Mouse (Mus musculus) MEL (cell line): Measurements from ENCODE around the gene Dtwd1. TPM values are rescaled to one million over a fixed set of nuclear protein-coding genes. Genes with fewer than 3 reads are reported as not detected.

Experiments
- DNase-seq: peaks from one replicate; pipeline ENCODE4 v3.0.0; 2011; ENCODE audit warnings: low read depth, low spot score
- H3K27ac ChIP-seq: 2 replicates; pipeline ENCODE4 v1.5.1; 2012; ENCODE audit warnings: low read depth, mild to moderate bottlenecking, control low read depth, low read length, moderate library complexity; ENCODE audit not compliant: control insufficient read depth
- H3K27me3 ChIP-seq, 2 experiments: fragments of 150-350 bp in 1 of 2; sonication (generic) in 1 of 2; 2 replicates each; pipeline ENCODE4 v1.6.1; 2012; ENCODE audit warnings: low read length in 2 of 2, mild to moderate bottlenecking in 2 of 2, improper control_type of control experiment in 1 of 2, moderate library complexity in 1 of 2; ENCODE audit not compliant: insufficient read depth in 2 of 2, control insufficient read depth in 1 of 2
- H3K36me3 ChIP-seq, 2 experiments: 2 replicates each; pipeline ENCODE4 v1.6.1; 2012 to 2014; ENCODE audit warnings: low read length in 2 of 2, improper control_type of control experiment in 1 of 2, inconsistent platforms in 1 of 2, mild to moderate bottlenecking in 1 of 2; ENCODE audit not compliant: insufficient read depth in 2 of 2, control insufficient read depth in 1 of 2
- H3K4me1 ChIP-seq, 2 experiments: fragments of 150-350 bp in 1 of 2; sonication (generic) in 1 of 2; 2 replicates each; pipeline ENCODE4 v1.6.1; 2012; ENCODE audit warnings: low read length in 2 of 2, improper control_type of control experiment in 1 of 2, mild to moderate bottlenecking in 1 of 2; ENCODE audit not compliant: insufficient read depth in 2 of 2, control insufficient read depth in 1 of 2
- H3K4me3 ChIP-seq, 2 experiments: fragments of 150-350 bp in 1 of 2; sonication (generic) in 1 of 2; 2 replicates each; pipeline ENCODE4 v1.5.1; 2012; ENCODE audit warnings: low read depth in 2 of 2, low read length in 2 of 2, mild to moderate bottlenecking in 2 of 2, moderate library complexity in 2 of 2, control low read depth in 1 of 2, improper control_type of control experiment in 1 of 2; ENCODE audit not compliant: control insufficient read depth in 1 of 2, insufficient read depth in 1 of 2
- H3K79me2 ChIP-seq: 2 replicates; pipeline ENCODE4 v1.6.1; 2012; ENCODE audit warnings: mild to moderate bottlenecking, low read length, moderate library complexity; ENCODE audit not compliant: control insufficient read depth, poor library complexity, insufficient read depth
- H3K9ac ChIP-seq: 2 replicates; pipeline ENCODE4 v1.6.1; 2012; ENCODE audit warnings: low read depth, mild to moderate bottlenecking, control low read depth, low read length, moderate library complexity; ENCODE audit not compliant: control insufficient read depth, poor library complexity, severe bottlenecking
- H3K9me3 ChIP-seq: fragments of 150-350 bp; sonication (generic); replicated peaks from 2 replicates; pipeline ENCODE4 v1.6.1; 2012; ENCODE audit warnings: mild to moderate bottlenecking, low read length, improper control_type of control experiment, moderate library complexity; ENCODE audit not compliant: insufficient read depth
- CTCF ChIP-seq, 3 experiments: IDR thresholded peaks in 2 of 3; conservative IDR thresholded peaks in 1 of 3; 2 replicates each; pipeline ENCODE4 v1.5.1; 2011 to 2012; ENCODE audit warnings: low read length in 3 of 3, low read depth in 2 of 3, mild to moderate bottlenecking in 2 of 3, improper control_type of control experiment in 1 of 3, inconsistent platforms in 1 of 3, mixed read lengths in 1 of 3, moderate library complexity in 1 of 3; ENCODE audit not compliant: control insufficient read depth in 1 of 3, insufficient read depth in 1 of 3, poor library complexity in 1 of 3, severe bottlenecking in 1 of 3
- E2F4 ChIP-seq: IDR thresholded peaks from 2 replicates; pipeline ENCODE4 v1.6.1; 2011; ENCODE audit warnings: low read depth, low read length, improper control_type of control experiment, borderline replicate concordance
- EP300 ChIP-seq, 2 experiments: IDR thresholded peaks; 2 replicates each; pipeline ENCODE4 v1.6.1; 2011; ENCODE audit warnings: improper control_type of control experiment in 2 of 2, low read length in 2 of 2, low read depth in 1 of 2, mild to moderate bottlenecking in 1 of 2
- ETS1 ChIP-seq: IDR thresholded peaks from 2 replicates; pipeline ENCODE4 v1.6.1; 2012; ENCODE audit warnings: low read depth, mild to moderate bottlenecking, inconsistent platforms, low read length, improper control_type of control experiment, moderate library complexity
- GABPA ChIP-seq: IDR thresholded peaks from 2 replicates; pipeline ENCODE4 v1.6.1; 2012; ENCODE audit warnings: low read depth, mild to moderate bottlenecking, inconsistent platforms, low read length, improper control_type of control experiment, moderate library complexity
- HCFC1 ChIP-seq: IDR thresholded peaks from 2 replicates; pipeline ENCODE4 v1.6.1; 2012; ENCODE audit warnings: low read depth, mild to moderate bottlenecking, inconsistent platforms, low read length, improper control_type of control experiment, moderate library complexity
- KAT2A ChIP-seq: conservative IDR thresholded peaks from 2 replicates; pipeline ENCODE4 v1.6.1; 2012; ENCODE audit warnings: low read depth, low read length, improper control_type of control experiment, inconsistent platforms
- MAZ ChIP-seq: IDR thresholded peaks from 2 replicates; pipeline ENCODE4 v1.6.1; 2012; ENCODE audit warnings: low read depth, mild to moderate bottlenecking, inconsistent platforms, low read length, improper control_type of control experiment
- MXI1 ChIP-seq: IDR thresholded peaks from 2 replicates; pipeline ENCODE4 v1.6.1; 2011; ENCODE audit warnings: mild to moderate bottlenecking, low read depth, low read length, improper control_type of control experiment
- MYB ChIP-seq: IDR thresholded peaks from 2 replicates; pipeline ENCODE4 v1.6.1; 2011; ENCODE audit warnings: mild to moderate bottlenecking, low read depth, low read length, improper control_type of control experiment
- NRF1 ChIP-seq: IDR thresholded peaks from 2 replicates; pipeline ENCODE4 v1.6.1; 2014; ENCODE audit warnings: low read depth, mild to moderate bottlenecking, inconsistent platforms, low read length, improper control_type of control experiment, moderate library complexity; ENCODE audit not compliant: poor library complexity, insufficient read depth, severe bottlenecking
- POLR2AphosphoS2 ChIP-seq: IDR thresholded peaks from 2 replicates; pipeline ENCODE4 v1.6.1; 2011; ENCODE audit warnings: low read length, improper control_type of control experiment
- POLR2AphosphoS5 ChIP-seq: IDR thresholded peaks from 2 replicates; pipeline ENCODE4 v1.6.1; 2012; ENCODE audit warnings: low read depth, borderline replicate concordance, mild to moderate bottlenecking, inconsistent platforms, low read length, moderate library complexity, mixed read lengths
- RAD21 ChIP-seq: IDR thresholded peaks from 2 replicates; pipeline ENCODE4 v1.6.1; 2011; ENCODE audit warnings: mild to moderate bottlenecking, low read depth, low read length, improper control_type of control experiment
- RCOR1 ChIP-seq: IDR thresholded peaks from 2 replicates; pipeline ENCODE4 v1.6.1; 2012; ENCODE audit warnings: low read depth, mild to moderate bottlenecking, inconsistent platforms, low read length, improper control_type of control experiment
- SIN3A ChIP-seq: IDR thresholded peaks from 2 replicates; pipeline ENCODE4 v1.6.1; 2012; ENCODE audit warnings: low read length, improper control_type of control experiment, inconsistent platforms
- SMC3 ChIP-seq: IDR thresholded peaks from 2 replicates; pipeline ENCODE4 v1.6.1; 2011; ENCODE audit warnings: low read depth, low read length, improper control_type of control experiment
- TAL1 ChIP-seq: IDR thresholded peaks from 2 replicates; pipeline ENCODE4 v1.6.1; 2012; ENCODE audit warnings: mild to moderate bottlenecking, inconsistent platforms, low read length, moderate library complexity, mixed read lengths
- TBP ChIP-seq: IDR thresholded peaks from 2 replicates; pipeline ENCODE4 v1.8.0; 2011; ENCODE audit warnings: low read depth, low read length, improper control_type of control experiment
- TCF12 ChIP-seq: IDR thresholded peaks from 2 replicates; pipeline ENCODE4 v1.6.1; 2014; ENCODE audit warnings: low read depth, mild to moderate bottlenecking, inconsistent platforms, low read length, improper control_type of control experiment, moderate library complexity
- UBTF ChIP-seq: IDR thresholded peaks from 2 replicates; pipeline ENCODE4 v1.6.1; 2012; ENCODE audit warnings: low read depth, mild to moderate bottlenecking, inconsistent platforms, low read length, improper control_type of control experiment, moderate library complexity, borderline replicate concordance; ENCODE audit not compliant: insufficient read depth
- USF1 ChIP-seq: IDR thresholded peaks from 2 replicates; pipeline ENCODE4 v1.6.1; 2014; ENCODE audit warnings: low read depth, mild to moderate bottlenecking, inconsistent platforms, low read length, improper control_type of control experiment, moderate library complexity
- ZC3H11A ChIP-seq: IDR thresholded peaks from 2 replicates; pipeline ENCODE4 v1.6.1; 2012; ENCODE audit warnings: low read depth, mild to moderate bottlenecking, inconsistent platforms, low read length, improper control_type of control experiment
- ZMIZ1 ChIP-seq: IDR thresholded peaks from 2 replicates; pipeline ENCODE4 v1.6.1; 2012; ENCODE audit warnings: low read depth, mild to moderate bottlenecking, inconsistent platforms, low read length, improper control_type of control experiment, moderate library complexity
- ZNF384 ChIP-seq: IDR thresholded peaks from 2 replicates; pipeline ENCODE4 v1.6.1; 2012; ENCODE audit warnings: low read depth, mild to moderate bottlenecking, inconsistent platforms, low read length, improper control_type of control experiment
- polyA plus RNA-seq, 2 experiments: library from polyadenylated mRNA; stranded (reverse) in 1 of 2; unstranded in 1 of 2; fragments of >175 nt in 1 of 2; fragments of >200 nt in 1 of 2; gene quantifications; 2 replicates each; pipeline versions ENCODE4 v1.2.1 to v1.2.4; 2012; ENCODE audit warnings: low replicate concordance in 2 of 2, low read depth in 1 of 2; ENCODE audit not compliant: insufficient read length in 2 of 2, insufficient read depth in 1 of 2, missing spikeins in 1 of 2
- total RNA-seq: library from RNA; depleted of rRNA; stranded (reverse); fragments of 300-350 nt; gene quantifications from 2 replicates; pipeline ENCODE4 v1.2.3, GENCODE M21; 2012

The Dtwd1 gene
- total and polyA plus RNA-seq, 3 experiments: 15.8 to 17.9 TPM; not detected in 1

- TF ChIP-seq ZMIZ1 (no peak), ETS1 (peak; percentile 67), EP300 (IDR thresholded peaks at IDR 0.05; ENCODE audit: low read depth in 1 of 2, low read length in 2 of 2) (peak; percentile 82 to 92), TBP (no peak), ZC3H11A (no peak), ZNF384 (no peak), NRF1 (no peak), HCFC1 (no peak), MYB (peak; percentile 51), RCOR1 (peak; percentile 11; the same call in 1 of the 2 replicates), POLR2AphosphoS5 (no peak), SIN3A (no peak; the same call in 1 of the 2 replicates), E2F4 (no peak), POLR2AphosphoS2 (no peak), SMC3 (no peak), MAZ (no peak), UBTF (no peak), GABPA (no peak), USF1 (no peak), KAT2A (no peak), MXI1 (no peak)
These were observed 13.5 kb downstream of the Dtwd1 start (continued) for GRCm38 (mm10) chr2:126165277-126166018.

GRCm38 (mm10) chr2:126166335-126166734 is 14.4 kb downstream of the Dtwd1 start:
- Histone ChIP-seq H3K36me3 (no peaks in the 10 kb centered on the region; a peak in 2 of 4 replicates), H3K9me3 (no peaks in the 10 kb centered on the region), H3K4me3 (no peak overlapping the region), H3K4me1 (peaks cover 3 to 4% of the 10 kb centered on the region in 2 experiments; a peak in 2 of 4 replicates), H3K9ac (no peak overlapping the region), H3K79me2 (no peaks in the 10 kb centered on the region), H3K27me3 (no peaks in the 10 kb centered on the region; a peak in 1 of 4 replicates), H3K27ac (0 out of 2 replicates have a peak overlapping the region, but pooled peaks have one; percentile 7)
- no peak for DNase-seq
- TF ChIP-seq ZMIZ1: no peak
- no peak for TF ChIP-seq POLR2AphosphoS2
- no peak for TF ChIP-seq E2F4
- no peak for TF ChIP-seq MXI1
- no peak for TF ChIP-seq CTCF (IDR thresholded peaks at IDR 0.05 in 2 of 3, conservative IDR thresholded peaks at IDR 0.05 in 1 of 3; ENCODE audit: control insufficient read depth in 1 of 3, insufficient read depth in 1 of 3, low read depth in 2 of 3, low read length in 3 of 3, poor library complexity in 1 of 3, severe bottlenecking in 1 of 3)
- TF ChIP-seq MAZ: no peak
- TF ChIP-seq TAL1: no peak
- no peak for TF ChIP-seq TCF12
- TF ChIP-seq RAD21: no peak
- TF ChIP-seq ZNF384: no peak
- TF ChIP-seq ZC3H11A: no peak
- TF ChIP-seq HCFC1: no peak
- no peak for TF ChIP-seq USF1
- TF ChIP-seq MYB: no peak
- no peak for TF ChIP-seq KAT2A
